ENCODE assay signal across 23 mouse cellular contexts in genomic region chr9:57304251-57304650, GRCm38 (mm10).
"Had no signal": no experiment of that assay in that cellular context is flagged by ENCODE, and none has a peak within 500 bp of the region (broad histone marks: within the 10 kb centered on the region; RNA-seq: fewer than 3 reads in every experiment).

No protein-coding gene starts in this region.

- H3K4me2 ChIP-seq: intestine, embryonic 15.5 days; kidney, embryonic 15.5 days; limb, embryonic 12.5 days; limb, embryonic 15.5 days; midbrain, embryonic 12.5 days; midbrain, embryonic 15.5 days; neural tube, embryonic 12.5 days; neural tube, embryonic 15.5 days had no signal

- DNase-seq: kidney, adult 11 months; kidney, adult 8-10 months; kidney, postnatal 10 days; kidney, postnatal 36 days; layer of hippocampus, postnatal 36 days; lung, adult 2 months; lung, postnatal 14 days; lung, postnatal 4 days; right cerebral cortex, adult 18-20 months; right cerebral cortex, postnatal 14 days; right cerebral cortex, postnatal 4 days; thymus, adult 18-20 months; thymus, postnatal 36 days had no signal

- H3K27me3 ChIP-seq: intestine, embryonic 15.5 days; kidney, embryonic 15.5 days; limb, embryonic 12.5 days; limb, embryonic 15.5 days; midbrain, embryonic 12.5 days; midbrain, embryonic 15.5 days; neural tube, embryonic 12.5 days; neural tube, embryonic 15.5 days had no signal

- H3K9ac ChIP-seq: intestine, embryonic 15.5 days; kidney, embryonic 15.5 days; limb, embryonic 12.5 days; limb, embryonic 15.5 days; midbrain, embryonic 12.5 days; midbrain, embryonic 15.5 days; neural tube, embryonic 12.5 days; neural tube, embryonic 15.5 days had no signal

- H3K4me3 ChIP-seq: intestine, embryonic 15.5 days; kidney, embryonic 15.5 days; left cerebral cortex, adult 2 months; limb, embryonic 12.5 days; limb, embryonic 15.5 days; midbrain, embryonic 12.5 days; midbrain, embryonic 15.5 days; neural tube, embryonic 12.5 days; neural tube, embryonic 15.5 days had no signal

- H3K9me3 ChIP-seq: intestine, embryonic 15.5 days; limb, embryonic 12.5 days; limb, embryonic 15.5 days; midbrain, embryonic 15.5 days; neural tube, embryonic 15.5 days had no signal

- ATAC-seq: intestine, embryonic 15.5 days; midbrain, embryonic 15.5 days had no signal

- H3K4me1 ChIP-seq: limb, embryonic 12.5 days; limb, embryonic 15.5 days; midbrain, embryonic 12.5 days; midbrain, embryonic 15.5 days; neural tube, embryonic 15.5 days had no signal

- H3K36me3 ChIP-seq: intestine, embryonic 15.5 days; kidney, embryonic 15.5 days; limb, embryonic 12.5 days; limb, embryonic 15.5 days; midbrain, embryonic 12.5 days; midbrain, embryonic 15.5 days; neural tube, embryonic 12.5 days; neural tube, embryonic 15.5 days had no signal

- H3K27ac ChIP-seq: intestine, embryonic 15.5 days; kidney, embryonic 15.5 days; left cerebral cortex, adult 2 months; limb, embryonic 12.5 days; limb, embryonic 15.5 days; midbrain, embryonic 12.5 days; midbrain, embryonic 15.5 days; neural tube, embryonic 12.5 days; neural tube, embryonic 15.5 days; stomach, postnatal 0 days had no signal
